Mouse (Mus musculus): Measurements from ENCODE around the gene Sh3gl1.
A peak's percentile ranks its signal among the peaks of the same experiment; 100 is the strongest.
"Not testable (repeated sequence)": the region's sequence is repeated elsewhere in the genome, so short reads cannot be mapped to it uniquely, and the experiment has no call there.

Sh3gl1 gene

GRCm38 (mm10) chr17:56036176-56036900, at the start of gene Sh3gl1:
Gene Sh3gl1 (minus strand): TSS chr17:56036635.
- DNase-seq (ENCODE audit: low spot score in 2 of 2) = peak; percentile 100

GRCm38 (mm10) chr17:56080781-56081585, 44.5 kb upstream of the Sh3gl1 start:
- DNase-seq (ENCODE audit: low spot score in 2 of 2) = no peak

GRCm38 (mm10) chr17:56079921-56080320, 43.5 kb upstream of the Sh3gl1 start:
- no peak for DNase-seq (ENCODE audit: low spot score in 2 of 2)

- peak; percentile 100 for DNase-seq (ENCODE audit: low spot score in 2 of 2)
Measured at GRCm38 (mm10) chr17:56078880-56079795, 42.7 kb upstream of the Sh3gl1 start, which contains the start of gene Hdgfl2. Gene Hdgfl2 (plus strand): TSS chr17:56079634.

- DNase-seq (ENCODE audit: low spot score in 2 of 2) = not testable (repeated sequence)
Measured at GRCm38 (mm10) chr17:56078361-56078760, 41.9 kb upstream of the Sh3gl1 start.

- DNase-seq (ENCODE audit: low spot score in 2 of 2) = no peak
Measured at GRCm38 (mm10) chr17:56077523-56077922, 41.1 kb upstream of the Sh3gl1 start.

GRCm38 (mm10) chr17:56074827-56075208, 38.4 kb upstream of the Sh3gl1 start, which contains the start of gene Ubxn6:
Gene Ubxn6 (minus strand): TSS chr17:56075028.
- peak; percentile 97 for DNase-seq (ENCODE audit: low spot score in 2 of 2)

- peak; percentile 91 to 94 for DNase-seq (ENCODE audit: low spot score in 2 of 2)
Measured at GRCm38 (mm10) chr17:56074097-56074826, 37.8 kb upstream of the Sh3gl1 start.

GRCm38 (mm10) chr17:56072243-56072642, 35.8 kb upstream of the Sh3gl1 start:
- no peak for DNase-seq (ENCODE audit: low spot score in 2 of 2)

GRCm38 (mm10) chr17:56071126-56071525, 34.7 kb upstream of the Sh3gl1 start:
- no peak for DNase-seq (ENCODE audit: low spot score in 2 of 2)

- no peak for DNase-seq (ENCODE audit: low spot score in 2 of 2)
Measured at GRCm38 (mm10) chr17:56069066-56069465, 32.6 kb upstream of the Sh3gl1 start.

GRCm38 (mm10) chr17:56066451-56066850, 30.0 kb upstream of the Sh3gl1 start:
- no peak for DNase-seq (ENCODE audit: low spot score in 2 of 2)

GRCm38 (mm10) chr17:56065715-56066114, 29.3 kb upstream of the Sh3gl1 start:
- not testable (repeated sequence) for DNase-seq (ENCODE audit: low spot score in 2 of 2)

- no peak for DNase-seq (ENCODE audit: low spot score in 2 of 2)
Measured at GRCm38 (mm10) chr17:56062081-56062480, 25.6 kb upstream of the Sh3gl1 start.

- DNase-seq (ENCODE audit: low spot score in 2 of 2) = no peak
Measured at GRCm38 (mm10) chr17:56057381-56058120, 21.1 kb upstream of the Sh3gl1 start.

GRCm38 (mm10) chr17:56055945-56056678, 19.7 kb upstream of the Sh3gl1 start:
- no peak for DNase-seq (ENCODE audit: low spot score in 2 of 2)

GRCm38 (mm10) chr17:56054938-56055337, 18.5 kb upstream of the Sh3gl1 start:
- no peak for DNase-seq (ENCODE audit: low spot score in 2 of 2)

- DNase-seq (ENCODE audit: low spot score in 2 of 2) = no peak
Measured at GRCm38 (mm10) chr17:56051369-56051768, 14.9 kb upstream of the Sh3gl1 start.

GRCm38 (mm10) chr17:56040857-56041163, 4.4 kb upstream of the Sh3gl1 start:
- DNase-seq (ENCODE audit: low spot score in 2 of 2) = no peak
